Mouse (Mus musculus) lung, postnatal 25 days (tissue): ENCODE data around the gene Klhl29.

ENCODE experiments used
- DNase-seq: peaks from one replicate; pipeline ENCODE4 v3.0.0; 2022; ENCODE audit warnings: low spot score

The Klhl29 gene

DNA sequence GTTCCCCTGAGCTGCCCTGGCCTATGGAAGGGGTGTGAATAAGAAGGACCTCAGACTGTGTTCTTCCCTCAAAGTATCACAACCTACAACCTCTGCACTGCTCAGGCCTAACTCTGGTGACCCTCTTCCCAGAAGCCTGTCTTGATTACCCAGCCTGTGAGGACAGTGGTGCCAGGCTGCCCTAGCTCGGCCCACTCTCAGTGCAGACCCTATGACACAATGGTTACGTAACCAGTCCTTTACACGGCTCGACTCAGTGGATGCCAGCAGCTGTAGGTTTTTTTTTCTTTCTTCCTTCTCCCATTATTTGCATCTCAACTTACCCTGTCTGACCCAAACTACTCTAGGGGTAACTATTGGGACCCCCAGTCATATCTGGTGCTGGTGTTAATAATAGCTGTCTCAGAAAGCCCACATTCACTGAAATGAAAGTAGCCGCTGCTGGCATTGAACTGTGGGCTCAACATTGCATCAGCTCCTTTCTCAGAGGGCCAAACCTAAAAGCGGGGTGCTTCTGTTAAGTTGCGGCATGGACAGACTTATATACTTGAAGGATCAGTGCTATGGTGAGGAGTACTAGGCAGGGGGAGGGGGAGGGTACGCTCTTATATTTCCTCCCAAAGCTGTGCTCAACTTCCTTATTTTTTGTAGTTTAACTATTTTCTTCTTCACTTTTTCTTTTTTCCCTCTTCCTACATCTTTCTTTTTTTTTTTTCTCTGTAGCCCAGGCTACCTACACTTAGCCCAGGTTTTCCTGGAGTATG, 152.9 kb downstream of the Klhl29 start:
- DNase-seq = no peak

GRCm38 (mm10) chr12:5219913-5220575, 155.4 kb downstream of the Klhl29 start:
- no peak for DNase-seq

- no peak for DNase-seq
These were observed 159.4 kb downstream of the Klhl29 start for GRCm38 (mm10) chr12:5215836-5216747.

DNA sequence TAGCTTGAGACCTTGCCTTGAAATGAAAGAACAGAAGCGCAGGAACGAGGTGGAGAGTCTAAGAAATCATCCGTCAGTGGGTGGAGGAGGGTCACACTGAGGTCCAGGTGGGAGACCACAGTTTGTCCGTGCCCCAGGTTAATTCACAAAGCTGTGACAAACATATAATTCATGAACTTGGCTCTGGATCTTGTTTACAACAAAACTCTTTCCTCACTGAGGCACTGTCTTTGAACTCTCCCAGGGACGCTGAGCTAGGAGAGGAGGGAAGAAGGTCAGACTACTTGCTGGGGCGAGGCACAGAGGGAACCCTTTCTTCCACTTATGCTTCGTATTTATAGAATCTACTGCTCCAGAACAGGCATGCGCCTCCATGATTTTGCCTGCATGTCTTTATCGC, 161.2 kb downstream of the Klhl29 start:
- DNase-seq = no peak

- peak; percentile 93 for DNase-seq
These were observed 162.0 kb downstream of the Klhl29 start for GRCm38 (mm10) chr12:5213339-5214104.

GRCm38 (mm10) chr12:5211884-5212283, 163.6 kb downstream of the Klhl29 start:
- DNase-seq = no peak

DNA sequence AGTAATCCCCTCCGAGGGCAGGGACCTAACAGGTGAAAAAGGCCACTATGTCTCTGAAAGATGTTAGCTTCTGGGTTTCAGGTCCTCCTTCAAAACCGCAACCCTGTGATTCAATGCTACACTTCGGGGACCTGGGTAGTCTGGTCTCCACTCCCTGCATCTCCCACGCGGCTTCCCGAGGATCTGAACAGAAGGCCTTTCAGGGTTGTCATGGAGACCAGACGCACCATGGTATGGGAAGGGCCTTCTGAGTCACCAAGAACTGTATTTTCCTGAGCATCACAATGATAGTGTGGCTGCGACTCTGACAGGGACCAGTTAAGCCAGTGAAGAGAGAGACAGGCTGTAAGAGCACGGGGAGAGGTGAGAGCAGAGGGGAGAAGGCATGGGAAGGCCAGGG, 164.7 kb downstream of the Klhl29 start:
- no peak for DNase-seq

GRCm38 (mm10) chr12:5207941-5208905, 167.3 kb downstream of the Klhl29 start:
- no peak for DNase-seq

GRCm38 (mm10) chr12:5207172-5207571, 168.3 kb downstream of the Klhl29 start:
- no peak for DNase-seq

GRCm38 (mm10) chr12:5204071-5204840, 171.2 kb downstream of the Klhl29 start:
- DNase-seq = no peak

DNA sequence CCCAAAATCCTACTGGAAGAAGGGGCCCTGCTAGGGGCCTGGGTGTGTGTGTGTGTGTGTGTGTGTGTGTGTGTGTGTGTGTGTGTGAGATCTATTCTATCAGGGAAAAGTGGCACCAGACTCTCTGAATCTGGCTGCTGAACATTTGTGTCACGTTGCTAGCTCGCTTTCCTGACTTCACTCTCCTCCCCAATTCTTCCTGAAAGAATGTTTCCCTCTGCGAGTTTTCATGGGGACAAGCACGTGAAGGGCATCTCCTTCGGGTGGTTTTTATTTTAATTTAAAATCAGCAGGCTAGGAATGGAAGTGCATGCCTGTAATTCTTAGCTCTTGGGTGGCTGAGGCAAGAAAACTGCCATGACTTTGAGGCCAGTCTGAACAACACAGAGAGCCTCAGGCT, 172.1 kb downstream of the Klhl29 start:
- DNase-seq = no peak

- DNase-seq = no peak
These were observed 177.2 kb downstream of the Klhl29 start for GRCm38 (mm10) chr12:5198254-5198653.

GRCm38 (mm10) chr12:5194176-5194575, 181.3 kb downstream of the Klhl29 start:
- DNase-seq = no peak

DNA sequence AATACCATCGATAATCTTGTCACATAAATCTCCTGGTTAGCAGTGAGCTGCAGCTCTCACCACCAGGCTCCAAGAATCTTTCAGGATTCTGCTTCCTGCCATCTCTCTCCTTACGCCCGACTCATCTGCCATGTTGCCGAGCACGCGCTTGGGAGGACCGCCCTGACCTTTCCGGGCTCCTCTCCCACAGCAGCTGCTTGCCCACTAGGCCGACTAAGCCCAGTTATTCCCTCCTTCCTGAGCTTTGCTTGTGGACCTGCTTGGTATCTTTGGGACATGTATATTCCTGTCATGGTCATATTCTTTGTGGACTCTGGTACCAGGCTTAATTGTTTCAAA, 183.1 kb downstream of the Klhl29 start:
- no peak for DNase-seq

DNA sequence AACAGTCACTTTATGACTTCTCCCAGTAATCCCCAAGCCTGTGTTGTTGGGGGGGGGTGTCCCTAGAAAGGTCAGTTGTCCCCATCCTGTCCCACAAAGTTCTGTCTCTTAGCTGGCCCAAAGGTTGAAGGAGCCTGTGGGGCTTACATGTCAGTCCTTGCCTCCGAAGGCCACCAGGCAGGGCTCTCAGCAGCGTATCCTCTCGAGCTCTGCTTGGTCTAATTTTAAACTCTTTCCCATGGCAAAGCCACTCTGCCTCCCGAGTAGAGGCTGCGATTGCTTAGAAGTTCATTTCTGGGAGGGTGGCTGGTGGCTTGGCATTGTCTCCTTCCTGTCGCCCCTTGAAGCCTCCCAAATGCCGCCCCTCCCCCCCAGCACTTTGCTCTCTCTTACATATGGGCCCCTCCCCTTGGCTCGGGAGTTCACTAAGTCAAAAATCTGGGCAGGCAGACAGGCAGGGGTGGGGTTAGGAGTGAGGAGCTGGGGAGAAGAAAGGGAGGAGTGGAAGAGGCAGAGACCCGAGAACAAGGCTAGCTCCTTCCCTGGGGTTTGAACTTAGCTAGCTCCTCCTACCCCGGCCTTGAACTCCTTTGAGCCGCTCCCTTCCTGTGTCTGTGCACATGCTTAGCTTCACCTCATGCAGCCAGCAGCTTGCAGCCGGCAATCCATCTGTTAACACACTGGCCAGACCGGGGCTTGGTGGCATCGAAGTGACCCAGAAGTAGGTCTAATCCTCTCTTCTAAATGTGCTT, 183.7 kb downstream of the Klhl29 start:
- peak; percentile 46 for DNase-seq

DNA sequence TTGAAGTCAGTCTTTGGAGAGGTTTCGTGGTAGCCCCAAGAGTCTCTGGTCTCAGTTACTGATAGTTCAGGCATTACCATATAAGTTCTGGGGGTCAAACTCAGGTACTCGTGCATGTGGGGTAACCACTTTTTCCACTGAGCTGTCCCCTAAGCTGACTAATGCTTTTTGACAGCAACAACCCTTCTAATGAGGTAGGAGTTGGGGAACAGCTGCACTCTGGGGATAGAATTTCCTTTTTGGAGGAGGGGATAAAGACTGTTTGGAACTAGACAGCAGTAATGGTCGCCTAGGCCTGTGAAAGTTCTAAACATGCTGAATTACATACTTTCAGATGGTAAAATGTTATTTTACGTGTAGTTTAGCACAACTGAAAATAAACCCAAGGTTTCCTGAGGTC, 184.3 kb downstream of the Klhl29 start:
- no peak for DNase-seq

- no peak for DNase-seq
These were observed 185.9 kb downstream of the Klhl29 start for GRCm38 (mm10) chr12:5189446-5190150.

- DNase-seq = no peak
These were observed 186.6 kb downstream of the Klhl29 start for GRCm38 (mm10) chr12:5188899-5189298.
